Mouse (Mus musculus) brain, adult 2 months (tissue): Measurements from ENCODE around the gene Kcne3.

ENCODE experiments used
- DNase-seq: peaks from one replicate; pipeline ENCODE4 v3.0.0; 2011; ENCODE audit warnings: low read depth, low spot score

The Kcne3 gene

GRCm38 (mm10) chr7:100176269-100176668 is at the start of gene Kcne3:
Kcne3 (plus strand) TSS chr7:100176502.
- no peak for DNase-seq

DNA sequence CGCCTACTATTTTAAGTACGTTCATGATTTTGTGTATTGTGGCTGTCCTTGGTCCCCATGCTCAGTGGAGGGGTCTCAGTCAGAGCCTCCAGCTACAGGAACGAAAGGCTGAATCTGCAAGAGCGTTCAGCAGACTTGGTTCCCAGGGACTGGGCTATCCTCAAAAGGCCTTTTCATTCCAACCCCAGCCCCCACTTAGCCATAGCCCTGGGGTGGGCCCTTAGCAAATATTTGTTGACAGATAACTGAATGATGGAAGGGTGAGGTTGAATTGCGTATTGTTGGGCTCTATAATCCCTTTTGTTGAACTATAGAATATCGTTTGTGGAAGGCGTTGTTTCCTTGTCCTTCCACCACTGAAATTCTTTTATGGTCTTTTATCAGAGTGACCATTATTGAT is 49.8 kb upstream of the Kcne3 start:
- no peak for DNase-seq

DNA sequence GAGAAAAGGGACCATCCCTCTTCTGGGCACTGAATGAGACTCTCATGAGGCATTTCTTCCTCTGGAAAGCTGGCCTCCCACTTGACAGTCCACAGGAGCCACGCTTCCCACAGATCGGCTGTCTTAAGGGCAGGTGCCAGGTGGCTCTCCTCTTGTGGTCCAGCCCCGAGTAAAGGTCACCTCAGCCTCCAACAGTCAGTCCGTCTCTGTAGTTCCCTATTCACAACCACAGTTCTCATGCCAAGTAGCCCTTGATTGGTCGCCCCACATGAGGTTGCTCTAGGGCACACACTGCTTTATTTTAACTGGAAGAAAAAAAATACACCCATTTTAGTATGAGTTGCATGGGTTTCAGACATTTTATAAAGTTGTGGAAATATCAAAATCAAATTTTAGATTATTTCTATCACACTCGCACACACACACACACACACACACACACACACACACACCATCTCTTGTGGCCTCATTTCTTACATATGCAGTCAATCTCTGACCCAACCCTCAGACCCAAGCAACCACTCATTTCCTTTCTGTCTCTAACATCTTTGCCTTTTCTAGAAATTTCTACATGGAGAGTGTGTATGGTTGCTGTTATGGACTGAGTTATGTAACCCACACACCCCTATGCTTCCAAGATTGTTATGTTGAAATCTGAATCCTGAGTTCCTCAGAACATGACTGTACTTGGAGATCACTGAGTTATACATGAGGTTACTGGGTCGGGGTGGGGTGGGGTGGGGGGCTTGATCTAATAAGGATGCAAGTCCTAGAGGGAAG is 47.9 kb upstream of the Kcne3 start:
- no peak for DNase-seq

DNA sequence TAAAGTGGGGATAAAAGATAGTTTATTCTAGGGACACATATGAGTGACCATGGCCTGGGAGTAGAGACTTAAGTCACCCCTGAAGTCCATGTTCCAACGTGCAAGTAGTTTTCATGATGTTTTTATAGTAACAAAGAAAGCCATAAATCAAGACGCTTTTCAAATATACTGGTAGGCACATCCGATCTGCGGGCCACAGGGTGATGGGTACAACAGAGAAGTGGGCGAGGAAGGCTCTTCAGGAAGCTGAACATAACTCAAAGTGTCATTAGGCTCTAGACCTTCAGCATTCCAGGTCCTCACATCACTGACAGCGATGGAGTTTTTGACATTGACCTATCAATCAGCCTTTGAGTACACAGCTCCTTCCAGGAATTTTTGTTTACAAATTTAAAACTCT is 45.7 kb upstream of the Kcne3 start:
- DNase-seq, result no peak

GRCm38 (mm10) chr7:100132379-100132778 is 43.9 kb upstream of the Kcne3 start:
- no peak for DNase-seq

- DNase-seq, result no peak
Observed at GRCm38 (mm10) chr7:100137038-100137437, 39.3 kb upstream of the Kcne3 start.

GRCm38 (mm10) chr7:100138075-100138474 is 38.2 kb upstream of the Kcne3 start:
- no peak for DNase-seq

GRCm38 (mm10) chr7:100140591-100140990 is 35.7 kb upstream of the Kcne3 start:
- no peak for DNase-seq

DNA sequence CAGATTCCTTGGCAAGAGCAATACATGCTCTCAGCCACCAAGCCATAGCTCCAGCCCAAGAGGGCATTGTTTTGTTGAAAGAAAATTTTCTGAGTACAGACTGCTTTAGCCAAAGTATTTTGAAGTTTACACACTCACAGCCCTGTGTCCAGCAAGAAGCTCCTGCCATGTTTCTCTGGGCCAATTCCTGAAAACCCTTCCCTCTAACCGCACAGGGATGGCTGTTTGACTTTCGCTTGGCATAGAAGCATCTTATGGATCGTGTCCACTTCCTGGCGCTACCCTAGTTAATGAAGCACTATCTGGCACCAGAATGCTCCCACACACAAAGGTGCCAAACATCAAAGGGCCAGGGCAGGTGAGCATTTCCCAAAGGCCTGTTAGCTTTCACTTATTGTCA is 27.7 kb upstream of the Kcne3 start:
- peak; percentile 9 for DNase-seq

DNA sequence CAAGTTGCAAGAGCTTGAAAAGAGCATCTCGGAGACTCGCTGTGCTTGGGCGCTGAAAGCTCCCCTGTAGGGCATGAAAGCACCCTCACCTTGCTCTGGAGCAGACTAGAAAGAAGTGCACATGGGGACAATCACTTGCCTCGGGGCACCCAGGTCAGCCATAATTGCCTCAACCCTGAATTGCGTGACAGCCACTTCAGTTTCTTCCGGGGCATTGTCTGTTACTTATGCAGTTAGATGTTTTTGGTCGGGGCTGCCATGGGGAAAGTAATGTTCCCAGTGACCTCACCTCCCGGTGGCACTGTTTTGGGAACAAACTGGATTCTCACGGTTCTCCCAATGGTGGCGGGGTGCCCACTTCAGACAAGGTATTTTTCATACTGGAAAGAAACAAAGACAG is 26.2 kb upstream of the Kcne3 start:
- no peak for DNase-seq

DNA sequence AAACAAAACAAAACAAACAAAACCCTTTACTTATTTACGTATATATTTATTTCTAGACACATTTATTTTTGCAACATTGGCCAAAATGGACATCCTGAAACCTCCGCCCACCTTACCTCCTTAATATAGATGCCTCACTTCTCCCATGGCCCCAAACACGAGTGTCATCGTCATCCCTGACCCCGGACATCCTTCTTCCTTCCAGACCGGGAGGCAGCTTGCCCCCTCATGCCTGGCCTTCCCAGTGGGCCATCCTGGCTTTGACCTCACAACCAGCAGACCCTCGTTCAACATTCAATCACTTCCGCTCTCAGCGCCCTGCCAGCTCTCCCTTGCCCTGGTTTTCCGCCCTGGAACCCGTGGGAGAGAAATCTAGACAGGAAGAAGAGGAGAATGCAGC is 25.7 kb upstream of the Kcne3 start:
- no peak for DNase-seq

- DNase-seq, result peak; percentile 29
Observed at GRCm38 (mm10) chr7:100157669-100158068, 18.6 kb upstream of the Kcne3 start.

- peak; percentile 97 for DNase-seq
Observed at GRCm38 (mm10) chr7:100159105-100159841, 17.0 kb upstream of the Kcne3 start, which contains the start of gene Lipt2. Lipt2 (plus strand) TSS chr7:100159277.

DNA sequence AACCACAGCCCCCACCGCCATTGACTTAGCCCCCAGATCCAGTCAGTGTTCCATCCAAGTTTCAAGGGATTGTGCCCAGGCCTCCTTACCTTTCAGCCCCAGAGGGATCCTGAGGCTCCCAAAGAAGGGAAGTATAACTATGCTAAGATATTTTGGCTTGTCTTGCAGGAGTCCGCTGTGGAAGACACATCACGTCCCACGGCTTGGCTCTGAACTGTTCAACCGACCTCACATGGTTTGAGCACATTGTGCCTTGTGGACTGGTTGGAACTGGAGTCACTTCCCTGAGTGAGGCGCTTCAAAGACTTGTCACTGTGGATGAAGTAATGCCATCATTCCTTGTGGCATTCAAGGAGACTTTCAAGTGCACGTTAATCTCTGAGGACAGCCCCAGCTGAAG is 16.3 kb upstream of the Kcne3 start:
- peak; percentile 21 for DNase-seq

DNA sequence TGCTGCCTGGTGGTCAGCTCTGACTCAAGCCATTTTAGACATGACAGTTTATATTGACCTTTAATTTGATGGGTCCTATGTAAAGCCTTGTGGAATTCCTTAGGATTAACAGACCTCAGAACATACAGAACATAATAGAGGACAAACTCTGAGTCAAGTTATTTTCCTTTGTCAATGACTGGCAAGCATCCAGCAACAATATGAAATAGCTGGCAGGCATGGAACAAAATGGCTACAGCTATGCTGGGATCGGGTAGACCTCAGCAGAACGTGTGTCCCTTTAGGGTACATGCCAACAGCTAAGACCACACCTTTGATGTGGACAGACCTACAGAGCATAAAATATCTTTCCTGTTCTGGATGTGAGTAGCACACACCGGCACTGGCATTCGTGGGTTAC is 12.8 kb upstream of the Kcne3 start:
- DNase-seq, result no peak

DNA sequence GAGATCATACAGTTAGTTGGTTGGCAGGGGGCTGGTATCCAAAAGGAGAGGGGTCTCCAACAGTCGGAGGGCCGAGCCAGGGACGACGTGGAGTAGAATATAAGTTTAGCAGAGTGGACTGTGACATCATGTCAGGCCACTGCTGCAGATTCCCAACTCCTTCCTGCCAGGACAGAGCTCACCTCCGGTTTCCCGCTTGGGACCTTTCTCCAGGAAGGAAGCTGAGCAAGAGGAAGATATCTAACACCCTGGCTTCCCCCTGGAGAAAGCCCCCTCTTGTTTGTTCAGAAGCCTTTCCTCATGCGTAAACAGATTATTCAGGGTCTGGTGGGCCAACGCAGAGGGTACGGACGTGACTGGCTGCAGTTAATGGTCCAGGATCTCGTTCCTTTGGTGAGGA is 7.6 kb upstream of the Kcne3 start:
- no peak for DNase-seq

DNA sequence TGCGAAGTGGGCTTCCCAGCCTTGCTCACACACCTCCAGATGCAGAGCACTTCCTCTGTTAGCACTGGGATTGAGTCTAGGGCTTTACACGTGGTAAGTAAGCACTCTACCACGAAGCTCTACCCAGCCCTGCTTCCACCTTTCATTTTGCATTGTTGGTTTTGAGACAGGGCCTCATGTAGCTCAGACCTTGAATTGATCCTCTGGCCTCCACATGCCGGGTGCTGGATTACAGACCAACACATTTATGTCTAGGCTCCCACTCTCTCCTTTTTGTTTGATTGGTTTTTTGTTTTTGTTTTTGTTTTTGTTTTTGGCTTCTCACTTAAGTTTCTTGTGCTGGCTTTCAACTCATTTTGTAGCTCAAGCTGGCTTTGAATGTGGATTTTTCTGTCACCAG is 5.5 kb upstream of the Kcne3 start:
- DNase-seq, result no peak

DNA sequence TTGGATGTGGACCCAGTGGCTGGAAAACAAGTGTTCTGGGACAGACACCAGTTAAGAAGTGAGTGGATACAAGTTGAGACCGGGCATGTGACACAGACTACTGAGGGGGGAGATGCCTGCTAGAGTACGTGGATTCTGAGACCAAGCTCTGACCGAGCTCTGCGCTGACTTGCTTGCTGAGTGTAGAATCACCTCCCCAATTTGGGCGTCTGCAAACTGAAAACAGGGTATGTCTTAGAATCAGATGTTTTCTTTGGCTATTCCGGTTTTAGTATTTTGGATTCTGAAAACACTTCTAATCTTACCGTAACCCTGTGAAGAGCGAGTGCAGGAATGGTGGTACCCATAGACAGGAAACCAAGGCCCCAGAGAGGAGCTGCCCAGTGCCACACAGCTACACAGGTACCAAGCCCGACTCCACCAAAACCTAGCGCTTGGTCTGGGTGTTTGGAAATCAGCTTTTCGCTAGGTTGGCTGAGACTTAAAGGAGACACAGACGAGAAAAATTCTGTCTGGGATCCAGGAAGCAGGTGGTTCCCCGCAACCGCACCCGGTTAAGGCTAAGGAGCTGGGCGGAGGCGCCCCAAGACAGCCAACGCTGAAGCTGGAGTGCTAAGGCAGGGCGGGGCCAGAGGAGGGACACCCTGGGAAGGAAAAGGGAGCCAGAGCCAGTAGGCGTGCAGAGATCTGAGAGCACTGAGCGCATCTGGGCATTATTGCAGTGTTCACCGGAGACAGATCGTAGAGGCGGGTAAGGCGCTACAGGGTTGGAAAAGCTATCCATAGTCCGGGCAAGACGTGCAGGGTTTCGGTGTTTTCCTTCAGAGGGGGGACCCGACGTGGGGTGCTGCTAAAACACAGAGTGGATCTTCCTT is 2.0 kb downstream of the Kcne3 start:
- peak; percentile 81 for DNase-seq

DNA sequence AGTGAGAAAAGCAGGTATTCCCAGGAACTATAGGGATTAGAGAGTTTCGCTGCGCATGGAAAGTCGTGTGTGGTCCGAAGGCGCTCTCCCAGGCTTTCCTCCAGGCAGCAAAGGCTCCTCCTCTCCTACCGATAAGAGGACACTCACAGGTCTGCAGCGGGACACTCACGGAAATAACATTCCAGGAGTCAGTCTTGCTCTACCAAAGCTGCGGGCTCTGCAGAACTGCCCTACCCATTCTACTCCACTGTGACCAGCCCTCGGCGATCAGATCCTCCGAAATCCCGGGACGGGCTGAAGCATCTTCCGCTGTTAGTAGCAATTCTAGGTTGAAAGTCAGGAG is 2.6 kb downstream of the Kcne3 start:
- peak; percentile 12 for DNase-seq

- no peak for DNase-seq
Observed at GRCm38 (mm10) chr7:100179394-100179793, 3.1 kb downstream of the Kcne3 start.

- DNase-seq, result no peak
Observed at GRCm38 (mm10) chr7:100179836-100180407, 3.6 kb downstream of the Kcne3 start.

DNA sequence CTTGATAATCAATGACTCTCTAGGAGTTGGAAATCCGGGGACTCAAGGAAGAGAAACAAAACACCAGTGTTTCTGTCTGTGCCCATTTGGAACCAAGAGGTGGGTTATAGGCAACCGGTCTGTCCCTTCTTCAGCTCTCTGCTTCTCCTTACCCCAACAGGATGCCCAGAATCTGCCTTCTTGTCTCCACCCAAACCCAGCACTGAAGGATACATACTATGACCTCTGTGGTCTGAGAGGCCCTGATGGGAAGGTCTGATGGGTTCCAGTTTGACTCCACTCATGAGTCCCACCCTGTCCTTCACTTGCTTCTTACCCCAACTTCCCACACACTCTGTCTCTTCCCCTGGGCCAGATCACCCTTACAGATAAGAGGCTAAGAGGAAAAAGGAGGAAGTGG is 4.9 kb downstream of the Kcne3 start:
- no peak for DNase-seq
